Mouse (Mus musculus) ovary, postnatal 36 days (tissue): ENCODE measurements at regions not wholly inside any gene's neighbourhood (a gene's known extent, or its start where the extent isn't known, plus 50 kb on each side); places are given as distances from the start of the nearest gene placed in this dataset.

Source experiments
- DNase-seq: peaks from one replicate; pipeline ENCODE4 v3.0.0; 2022; ENCODE audit warnings: low spot score, mixed read lengths

DNA sequence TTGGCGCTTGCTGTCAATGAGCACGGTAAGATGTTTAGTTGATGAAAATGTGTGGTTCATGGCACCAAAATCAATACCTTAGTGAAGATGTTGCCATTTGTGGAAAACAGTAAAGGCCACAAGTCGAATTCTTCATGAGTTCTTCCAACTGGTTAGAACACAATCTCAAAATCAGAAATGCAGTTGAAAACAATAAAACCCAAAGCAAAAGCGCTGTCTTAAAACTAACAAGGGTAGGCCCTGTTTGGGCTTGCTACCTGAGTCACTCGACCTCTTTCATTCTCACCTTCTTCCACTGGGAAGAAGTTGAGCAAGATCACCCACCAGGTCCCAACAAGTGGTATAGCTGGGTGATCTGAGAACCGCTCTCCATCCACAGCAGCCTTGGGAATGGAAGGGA is 179.1 kb downstream of the Parm1 start:
- DNase-seq, result no peak

DNA sequence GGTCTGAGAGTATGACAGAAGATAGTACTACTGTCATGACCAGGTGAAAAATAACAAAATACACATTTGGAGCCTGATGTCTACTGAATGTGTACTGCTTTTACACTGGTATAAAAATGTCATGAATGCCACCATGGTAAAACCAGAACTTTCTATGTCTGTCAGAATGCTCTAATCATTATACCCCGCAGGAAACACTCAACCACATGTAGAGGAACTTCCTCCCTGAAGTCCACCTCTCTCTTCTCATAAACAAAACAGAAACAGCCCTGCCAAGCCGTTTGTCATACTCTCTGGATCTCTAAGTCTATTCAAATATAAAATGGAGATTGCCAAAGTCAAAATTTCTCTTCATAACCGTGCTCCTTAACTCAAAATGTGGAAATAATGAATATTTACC is 178.2 kb downstream of the Parm1 start:
- no peak for DNase-seq

DNA sequence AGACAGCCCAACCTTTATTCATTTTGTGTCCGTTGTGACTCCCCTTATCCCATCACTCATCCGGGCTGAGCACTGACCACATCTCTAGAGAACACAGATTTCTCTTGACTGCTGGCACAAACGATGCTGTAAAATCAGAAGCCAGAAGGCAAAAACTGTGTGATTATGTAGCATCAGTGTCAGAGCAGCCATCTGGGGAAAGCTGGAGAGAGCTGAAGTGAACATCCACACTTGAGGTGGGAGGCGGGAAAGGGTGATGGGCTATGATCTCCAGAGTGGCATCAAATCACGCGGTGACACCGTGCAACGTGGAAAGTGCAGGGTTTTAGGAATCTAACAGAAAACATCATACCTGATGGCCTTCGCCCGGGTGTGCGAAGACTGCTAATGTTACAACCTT is 175.9 kb downstream of the Parm1 start:
- no peak for DNase-seq

DNA sequence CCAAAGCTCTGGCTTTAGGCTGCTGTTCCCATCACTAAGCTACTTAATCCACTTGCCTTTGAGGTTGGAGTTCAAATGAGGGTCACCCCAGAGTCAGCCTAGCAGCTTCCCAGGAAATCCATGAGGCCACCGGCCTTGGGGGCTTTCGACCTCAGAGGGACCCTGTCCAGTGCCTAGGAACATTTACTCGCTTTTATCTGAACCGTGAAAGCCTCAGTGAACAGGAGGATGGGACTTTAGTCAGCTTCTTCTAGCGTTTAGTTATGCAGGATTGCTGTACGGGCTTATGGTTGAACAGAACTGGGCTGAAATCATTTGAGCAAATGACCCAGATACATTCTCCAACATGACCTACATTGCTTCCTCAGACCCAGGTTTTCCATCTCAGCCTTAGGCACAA is 174.9 kb downstream of the Parm1 start:
- DNase-seq, result no peak

DNA sequence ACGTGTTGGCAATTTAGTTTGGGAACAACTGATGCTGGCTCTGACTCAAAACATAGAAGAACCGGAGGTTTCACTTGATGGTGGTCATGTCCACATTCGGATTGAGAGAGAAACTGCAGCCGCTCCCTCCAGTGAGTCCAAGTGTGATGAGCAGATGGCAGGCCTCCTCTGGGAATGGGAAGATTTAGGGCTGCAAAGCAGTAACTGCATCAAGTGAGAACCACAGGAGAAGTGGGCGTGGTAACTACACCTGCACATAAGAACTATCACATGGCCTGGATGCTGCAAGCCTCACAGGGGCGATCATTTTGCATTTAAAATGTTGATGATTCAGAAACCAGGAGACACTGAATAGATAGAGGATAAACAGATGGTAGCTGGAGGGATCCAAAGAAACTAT is 161.3 kb downstream of the Parm1 start:
- no peak for DNase-seq
